In genomic region chr7:120834863-120835372, GRCm38 (mm10) we compare ENCODE assay signal across 8 mouse cellular contexts. TPM values are rescaled to one million over a fixed set of nuclear protein-coding genes. Genes with fewer than 3 reads are reported as not detected.
DNase-seq lines count a peak whose midpoint lies in the region; ATAC-seq lines count a peak whose summit lies in the region.

No protein-coding gene starts in this region.

- H3K27me3 ChIP-seq in forebrain, embryonic 16.5 days (replicated peaks; ENCODE audit: control insufficient read depth, insufficient read depth, low read length) = peaks cover 4% of the 10 kb centered on the region

- peak; percentile 88 for DNase-seq in Muller cell, postnatal 12 days (ENCODE audit: inconsistent ontology term)
- peak; percentile 66 to 77 for DNase-seq in cerebellum, adult 18-20 months
- peak; percentile 70 for DNase-seq in heart, postnatal 4 days
- DNase-seq in layer of hippocampus, adult 8-10 months (ENCODE audit: low spot score in 2 of 2) = peak; percentile 53 to 63
- peak; percentile 86 for DNase-seq in lung, postnatal 10 days
- DNase-seq in retina, embryonic 14.5 days (ENCODE audit: low spot score) = peak; percentile 82
- peak; percentile 77 for DNase-seq in thymus, postnatal 25 days

- H3K4me2 ChIP-seq in forebrain, embryonic 16.5 days (ENCODE audit: low read length) = peak overlapping the region; percentile 62

- H3K36me3 ChIP-seq in forebrain, embryonic 16.5 days (ENCODE audit: control insufficient read depth, insufficient read depth) = no peaks in the 10 kb centered on the region

- H3K9ac ChIP-seq in forebrain, embryonic 16.5 days (replicated peaks; ENCODE audit: low read depth, low read length) = peak overlapping the region; percentile 28

- peaks cover 16% of the 10 kb centered on the region for H3K4me1 ChIP-seq in forebrain, embryonic 16.5 days (replicated peaks; ENCODE audit: control insufficient read depth, insufficient read depth, low read length)

- peak overlapping the region; percentile 51 for H3K27ac ChIP-seq in forebrain, embryonic 16.5 days (ENCODE audit: low read length)

- H3K4me3 ChIP-seq in forebrain, embryonic 16.5 days (replicated peaks; ENCODE audit: low read length) = peak overlapping the region; percentile 51

- peak; percentile 88 for ATAC-seq in forebrain, embryonic 16.5 days

- H3K9me3 ChIP-seq in forebrain, embryonic 16.5 days (ENCODE audit: control insufficient read depth, low read length) = no peaks in the 10 kb centered on the region

- WGBS in forebrain, embryonic 16.5 days = 4% methylated on average over 14 of the region's 14 CpGs

RNA-seq across cellular contexts. Expression of gene Eef2k, which starts 7.7 kb away (rescaled TPM):
- 38.9 and 40.3 TPM in 2 replicates for polyA plus RNA-seq in forebrain, embryonic 16.5 days (2015; fragmentation: Nextera tagmentation; extraction: Ambion mirVana)
- total RNA-seq in heart, postnatal 4 days (2021) = 10 to 100 TPM; 36.9 to 38.0 TPM
- 10 to 100 TPM; 28.4 to 35.9 (median 32.0) TPM for total RNA-seq in layer of hippocampus, adult 8-10 months (2022)

RNA-seq across cellular contexts. Expression of gene Gm5737, which starts 22.8 kb away (rescaled TPM):
- not detected in 2 replicates for polyA plus RNA-seq in forebrain, embryonic 16.5 days (2015; fragmentation: Nextera tagmentation; extraction: Ambion mirVana)
- total RNA-seq in heart, postnatal 4 days (2021) = not detected
- under 1 TPM in 1 of 4 experiments, not detected in 3; 0.33 TPM for total RNA-seq in layer of hippocampus, adult 8-10 months (2022)

Comparison
In these comparisons a context has a peak if more than half of its experiments do, and no peak if none do; other contexts are left out.
1. Peak in every context shown above with its lines: DNase-seq, ATAC-seq, H3K4me3 ChIP-seq and H3K27ac ChIP-seq.